8 mouse cellular contexts compared by ENCODE assay signal in genomic region chr10:100015370-100016325, GRCm38 (mm10). TPM values are rescaled to one million over a fixed set of nuclear protein-coding genes. Genes with fewer than 3 reads are reported as not detected.
DNase-seq lines count a peak whose midpoint lies in the region; ATAC-seq and TF ChIP-seq lines count a peak whose summit lies in the region.

TSS of gene Kitl (plus strand) at chr10:100015630.

- H3K27me3 ChIP-seq in forebrain, embryonic 14.5 days (replicated peaks; ENCODE audit: control insufficient read depth, insufficient read depth, low read length): peaks cover 9% of the 10 kb centered on the region
- H3K27me3 ChIP-seq in heart, postnatal 0 days (ENCODE audit: control insufficient read depth, insufficient read depth, low read length): no peaks in the 10 kb centered on the region
- H3K27me3 ChIP-seq in liver, postnatal 0 days (ENCODE audit: insufficient read depth, low read length): 0 out of 2 replicates have a peak, but pooled peaks cover 5% of the 10 kb centered on the region
- peaks cover 3% of the 10 kb centered on the region; the same call in 1 of the 2 replicates for H3K27me3 ChIP-seq in neural tube, embryonic 14.5 days (ENCODE audit: control insufficient read depth, insufficient read depth, low read length)

- peaks cover 4% of the 10 kb centered on the region; the same call in 1 of the 2 replicates for H3K4me1 ChIP-seq in brown adipose tissue, adult 24 weeks (ENCODE audit: control insufficient read depth, insufficient read depth, insufficient read length, low read length)
- H3K4me1 ChIP-seq in forebrain, embryonic 14.5 days (ENCODE audit: control insufficient read depth, insufficient read depth, low read length): peaks cover 14% of the 10 kb centered on the region
- H3K4me1 ChIP-seq in heart, postnatal 0 days (ENCODE audit: control insufficient read depth, insufficient read depth): peaks cover 14% of the 10 kb centered on the region
- H3K4me1 ChIP-seq in liver, postnatal 0 days (ENCODE audit: insufficient read depth): peaks cover 5% of the 10 kb centered on the region; the same call in 1 of the 2 replicates
- 0 out of 2 replicates have a peak, but pooled peaks cover 4% of the 10 kb centered on the region for H3K4me1 ChIP-seq in neural tube, embryonic 14.5 days (ENCODE audit: control insufficient read depth, insufficient read depth, low read length)

- peak within 1 kb of the TSS; percentile 74 for H3K9ac ChIP-seq in forebrain, embryonic 14.5 days (ENCODE audit: low read length)
- H3K9ac ChIP-seq in heart, postnatal 0 days (replicated peaks; ENCODE audit: low read depth, low read length): peak within 1 kb of the TSS; percentile 78
- peak within 1 kb of the TSS; percentile 64 for H3K9ac ChIP-seq in liver, postnatal 0 days (replicated peaks)
- H3K9ac ChIP-seq in neural tube, embryonic 14.5 days (replicated peaks; ENCODE audit: low read depth, low read length): peak within 1 kb of the TSS; percentile 68

- no peak for TF ChIP-seq CTCF in heart, postnatal 0 days (IDR thresholded peaks at IDR 0.05; ENCODE audit: low read depth)
- TF ChIP-seq CTCF in liver, postnatal 0 days (IDR thresholded peaks at IDR 0.05; ENCODE audit: low read depth): no peak

- peak; percentile 12 for DNase-seq in CD4-positive helper T cell, adult 2 months (ENCODE audit: low read depth, low spot score)
- DNase-seq in forebrain, embryonic 14.5 days (ENCODE audit: low spot score): peak; percentile 78
- peak; percentile 76 for DNase-seq in heart, postnatal 0 days (ENCODE audit: low spot score)
- DNase-seq in kidney, postnatal 36 days: peak; percentile 87 to 89
- peak; percentile 82 for DNase-seq in liver, postnatal 0 days
- peak; percentile 62 to 76 for DNase-seq in urinary bladder, adult 18-20 months (ENCODE audit: low spot score in 2 of 2)

- H3K9me3 ChIP-seq in forebrain, embryonic 14.5 days (replicated peaks; ENCODE audit: control insufficient read depth, low read length): no peaks in the 10 kb centered on the region
- no peaks in the 10 kb centered on the region for H3K9me3 ChIP-seq in heart, postnatal 0 days (replicated peaks; ENCODE audit: control insufficient read depth, low read length)
- no peaks in the 10 kb centered on the region for H3K9me3 ChIP-seq in liver, postnatal 0 days (ENCODE audit: low read length)
- H3K9me3 ChIP-seq in neural tube, embryonic 14.5 days (ENCODE audit: control insufficient read depth, low read length): no peaks in the 10 kb centered on the region

- H3K36me3 ChIP-seq in forebrain, embryonic 14.5 days (ENCODE audit: control insufficient read depth, insufficient read depth, low read length): no peaks in the 10 kb centered on the region
- no peaks in the 10 kb centered on the region for H3K36me3 ChIP-seq in heart, postnatal 0 days (replicated peaks; ENCODE audit: control insufficient read depth, insufficient read depth, low read length)
- no peaks in the 10 kb centered on the region for H3K36me3 ChIP-seq in liver, postnatal 0 days (replicated peaks; ENCODE audit: insufficient read depth, low read length)
- no peaks in the 10 kb centered on the region for H3K36me3 ChIP-seq in neural tube, embryonic 14.5 days (ENCODE audit: control insufficient read depth, insufficient read depth, low read length)

- peak within 1 kb of the TSS; percentile 79 for H3K4me3 ChIP-seq in brown adipose tissue, adult 24 weeks (ENCODE audit: insufficient read depth, low read depth, low read length)
- peak within 1 kb of the TSS; percentile 72 for H3K4me3 ChIP-seq in forebrain, embryonic 14.5 days (ENCODE audit: low read depth, low read length)
- peak within 1 kb of the TSS; percentile 85 for H3K4me3 ChIP-seq in heart, postnatal 0 days (ENCODE audit: low read depth, low read length)
- peak within 1 kb of the TSS; percentile 63 for H3K4me3 ChIP-seq in liver, postnatal 0 days (ENCODE audit: low read depth, low read length)
- peak within 1 kb of the TSS; percentile 49 for H3K4me3 ChIP-seq in neural tube, embryonic 14.5 days (ENCODE audit: low read depth, low read length)

- peak; percentile 83 for ATAC-seq in forebrain, embryonic 14.5 days
- peak; percentile 89 for ATAC-seq in heart, postnatal 0 days (ENCODE audit: insufficient read depth, low read depth)
- peak; percentile 89 for ATAC-seq in liver, postnatal 0 days
- ATAC-seq in neural tube, embryonic 14.5 days (ENCODE audit: low read depth): peak; percentile 88

- WGBS in forebrain, embryonic 14.5 days: under 1% methylated on average over 66 of the region's 70 CpGs
- WGBS in heart, postnatal 0 days: under 1% methylated on average over 68 of the region's 70 CpGs
- WGBS in liver, postnatal 0 days (ENCODE audit: insufficient replicate concordance): under 1% methylated on average over 70 of the region's 70 CpGs
- WGBS in neural tube, embryonic 14.5 days: under 1% methylated on average over 69 of the region's 70 CpGs

- TF ChIP-seq EP300 in heart, postnatal 0 days (IDR thresholded peaks at IDR 0.05; ENCODE audit: low read depth): no peak
- no peak for TF ChIP-seq EP300 in liver, postnatal 0 days (IDR thresholded peaks at IDR 0.05; ENCODE audit: low read depth)

- peak within 1 kb of the TSS; percentile 94 for H3K4me2 ChIP-seq in forebrain, embryonic 14.5 days (ENCODE audit: low read length)
- H3K4me2 ChIP-seq in heart, postnatal 0 days (ENCODE audit: low read depth, low read length): peak within 1 kb of the TSS; percentile 86
- peak within 1 kb of the TSS; percentile 84 for H3K4me2 ChIP-seq in liver, postnatal 0 days (ENCODE audit: low read depth, low read length)
- H3K4me2 ChIP-seq in neural tube, embryonic 14.5 days (ENCODE audit: low read depth, low read length): peak within 1 kb of the TSS; percentile 76

- peak within 1 kb of the TSS; percentile 80 for H3K27ac ChIP-seq in brown adipose tissue, adult 24 weeks (replicated peaks; ENCODE audit: low read depth, low read length)
- peak within 1 kb of the TSS; percentile 54 for H3K27ac ChIP-seq in forebrain, embryonic 14.5 days (ENCODE audit: low read depth, low read length)
- H3K27ac ChIP-seq in heart, postnatal 0 days (ENCODE audit: low read depth): peak within 1 kb of the TSS; percentile 81
- 0 out of 2 replicates have a peak within 1 kb of the TSS, but pooled peaks have one; percentile 12 for H3K27ac ChIP-seq in liver, postnatal 0 days (ENCODE audit: low read depth)
- peak within 1 kb of the TSS; percentile 49 for H3K27ac ChIP-seq in neural tube, embryonic 14.5 days (ENCODE audit: low read depth, low read length)

RNA-seq across cellular contexts. Expression of gene Kitl, which starts in this region (rescaled TPM):
- 9.8 and 14.1 TPM in 2 replicates for polyA plus RNA-seq in brown adipose tissue, adult 24 weeks (2012; ENCODE audit: insufficient read depth, insufficient read length, missing spikeins)
- 59.4 and 83.6 TPM in 2 replicates for polyA plus RNA-seq in forebrain, embryonic 14.5 days (2014; fragmentation: Nextera tagmentation; extraction: Ambion mirVana)
- 18.5 and 20.3 TPM in 2 replicates for total RNA-seq in heart, postnatal 0 days (2014; rRNA removed; ENCODE audit: low replicate concordance)
- polyA plus RNA-seq in heart, postnatal 0 days (2015; fragmentation: Nextera tagmentation; extraction: Ambion mirVana): 22.7 and 23.7 TPM in 2 replicates
- polyA plus RNA-seq in liver, postnatal 0 days (2015; fragmentation: Nextera tagmentation; extraction: Ambion mirVana): 2.3 and 5.0 TPM in 2 replicates
- polyA plus RNA-seq in neural tube, embryonic 14.5 days (2014; fragmentation: Nextera tagmentation; extraction: Ambion mirVana): 39.4 and 40.4 TPM in 2 replicates

Comparison
In these comparisons a context has a peak if more than half of its experiments do, and no peak if none do; other contexts are left out.
1. Peak in every context shown above with its lines: DNase-seq, ATAC-seq, H3K4me3 ChIP-seq and H3K27ac ChIP-seq.
2. DNase-seq: peak in every context shown above with its lines; median percentile 88 in kidney, postnatal 36 days; 82 in liver, postnatal 0 days; 78 in forebrain, embryonic 14.5 days; 76 in heart, postnatal 0 days; 69 in urinary bladder, adult 18-20 months; 12 in CD4-positive helper T cell, adult 2 months.
3. H3K27ac ChIP-seq: peak in every context shown above with its lines; median percentile 81 in heart, postnatal 0 days; 80 in brown adipose tissue, adult 24 weeks; 54 in forebrain, embryonic 14.5 days; 49 in neural tube, embryonic 14.5 days; 12 in liver, postnatal 0 days.